Mouse (Mus musculus): ENCODE measurements at regions not wholly inside any gene's neighbourhood (a gene's known extent, or its start where the extent isn't known, plus 50 kb on each side); places are given as distances from the start of the nearest gene placed in this dataset.

DNA sequence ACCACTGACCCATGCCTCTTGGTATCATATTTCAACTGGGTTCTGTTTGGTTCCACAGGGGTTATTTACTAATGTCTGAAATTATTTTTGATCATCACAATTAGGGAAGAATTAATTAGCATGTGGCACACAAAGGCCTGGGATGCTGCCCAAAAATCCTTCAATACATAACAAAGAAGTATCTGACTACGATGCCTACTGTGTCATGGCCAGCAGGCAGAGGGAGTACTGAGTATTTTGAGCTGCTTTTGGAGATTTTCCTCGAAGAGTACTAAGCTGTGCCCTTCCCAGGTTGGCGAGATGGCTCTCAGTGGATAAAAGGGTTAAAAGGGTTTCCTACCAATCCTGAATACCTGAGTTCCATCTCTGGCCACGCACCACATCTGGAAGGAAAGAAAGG is 478.5 kb downstream of the Tmtc2 start:
- H3K27me3 ChIP-seq (ENCODE audit: insufficient read depth, low read length), result no peaks in the 10 kb centered on the region
- TF ChIP-seq CTCF (IDR thresholded peaks at IDR 0.05; ENCODE audit: low read depth), result no peak
- H3K4me1 ChIP-seq (replicated peaks; ENCODE audit: insufficient read depth, low read length), result no peaks in the 10 kb centered on the region
- no peak overlapping the region for H3K9ac ChIP-seq (ENCODE audit: low read depth, low read length)
- no peak overlapping the region for H3K4me3 ChIP-seq (replicated peaks; ENCODE audit: low read depth, low read length)
- ATAC-seq (replicated peaks; ENCODE audit: low FRiP score, low read depth) (no peak), DNase-seq (ENCODE audit: low spot score) (no peak)
- H3K36me3 ChIP-seq (ENCODE audit: insufficient read depth, low read length), result no peaks in the 10 kb centered on the region
- H3K9me3 ChIP-seq (replicated peaks; ENCODE audit: low read length), result no peaks in the 10 kb centered on the region
- 78% methylated on average over 4 of the region's 4 CpGs for WGBS
- H3K27ac ChIP-seq, result no peak overlapping the region
- H3K4me2 ChIP-seq (ENCODE audit: low read length), result no peak overlapping the region

DNA sequence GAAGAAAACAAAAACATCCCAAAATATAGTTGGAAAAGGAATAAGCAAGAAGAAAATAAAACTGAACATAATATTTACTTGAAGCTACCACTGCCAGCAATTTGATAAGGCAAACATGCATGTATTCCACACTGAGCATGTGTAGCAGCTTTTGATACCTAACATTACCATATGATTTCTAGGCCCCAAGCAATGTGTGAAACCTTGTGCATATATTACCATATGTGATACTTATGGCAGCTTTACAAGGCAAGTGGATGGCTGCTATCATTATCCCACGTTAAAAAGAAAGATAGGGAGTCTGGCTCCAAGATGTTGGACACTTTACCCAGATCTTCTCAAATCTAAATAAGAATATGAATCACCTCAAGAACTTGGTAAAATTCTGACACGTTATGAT is 497.4 kb downstream of the Tmtc2 start:
- no peak overlapping the region for H3K4me2 ChIP-seq (ENCODE audit: low read length)
- DNase-seq (ENCODE audit: low spot score) (no peak), ATAC-seq (replicated peaks; ENCODE audit: low FRiP score, low read depth) (no peak)
- 72% methylated on average over 2 of the region's 2 CpGs for WGBS
- no peaks in the 10 kb centered on the region for H3K9me3 ChIP-seq (replicated peaks; ENCODE audit: low read length)
- no peak overlapping the region for H3K9ac ChIP-seq (ENCODE audit: low read depth, low read length)
- H3K27me3 ChIP-seq (ENCODE audit: insufficient read depth, low read length), result no peaks in the 10 kb centered on the region
- no peaks in the 10 kb centered on the region for H3K4me1 ChIP-seq (replicated peaks; ENCODE audit: insufficient read depth, low read length)
- no peak overlapping the region for H3K27ac ChIP-seq
- no peak overlapping the region for H3K4me3 ChIP-seq (replicated peaks; ENCODE audit: low read depth, low read length)
- TF ChIP-seq CTCF (IDR thresholded peaks at IDR 0.05; ENCODE audit: low read depth), result no peak
- no peaks in the 10 kb centered on the region for H3K36me3 ChIP-seq (ENCODE audit: insufficient read depth, low read length)

DNA sequence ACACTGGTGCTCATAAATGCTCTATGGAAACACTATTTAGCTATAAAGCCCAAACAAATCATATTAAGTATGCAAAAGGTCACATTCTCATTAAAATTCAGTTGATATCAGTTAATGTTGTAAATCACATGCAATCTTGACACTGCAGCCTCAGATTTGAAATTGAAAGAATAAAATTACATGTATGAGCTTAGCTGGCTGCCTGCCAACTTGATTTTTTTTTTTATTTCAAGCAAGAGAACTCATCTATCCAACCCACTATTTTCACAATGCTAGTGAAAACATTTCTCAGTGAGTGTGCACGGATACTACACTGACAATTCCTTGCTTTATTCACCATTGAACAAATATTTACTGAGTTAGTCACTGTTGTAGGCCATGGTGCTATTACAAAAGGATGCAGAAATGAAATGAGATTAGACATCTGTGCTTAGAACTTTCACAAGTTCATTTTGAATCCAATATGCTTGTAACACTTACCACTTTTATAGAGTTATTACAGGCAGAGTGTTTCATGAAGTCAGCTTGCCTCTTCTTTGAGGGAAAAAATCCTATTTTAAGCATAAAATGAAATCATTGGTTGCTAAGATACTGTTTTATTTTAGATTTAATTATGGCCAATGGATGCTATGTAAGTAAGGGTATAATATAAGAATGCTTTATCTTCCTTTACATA is 539.4 kb downstream of the Tmtc2 start:
- DNase-seq (ENCODE audit: low spot score) (no peak), ATAC-seq (replicated peaks; ENCODE audit: low FRiP score, low read depth) (no peak)
- Histone ChIP-seq H3K4me3 (replicated peaks; ENCODE audit: low read depth, low read length) (no peak overlapping the region), H3K27ac (no peak overlapping the region), H3K9ac (ENCODE audit: low read depth, low read length) (no peak overlapping the region), H3K4me1 (replicated peaks; ENCODE audit: insufficient read depth, low read length) (no peaks in the 10 kb centered on the region), H3K4me2 (ENCODE audit: low read length) (no peak overlapping the region), H3K9me3 (replicated peaks; ENCODE audit: low read length) (no peaks in the 10 kb centered on the region), H3K36me3 (ENCODE audit: insufficient read depth, low read length) (no peaks in the 10 kb centered on the region), H3K27me3 (ENCODE audit: insufficient read depth, low read length) (no peaks in the 10 kb centered on the region)
- 66% methylated on average over 1 of the region's 1 CpGs for WGBS
- no peak for TF ChIP-seq CTCF (IDR thresholded peaks at IDR 0.05; ENCODE audit: low read depth)

DNA sequence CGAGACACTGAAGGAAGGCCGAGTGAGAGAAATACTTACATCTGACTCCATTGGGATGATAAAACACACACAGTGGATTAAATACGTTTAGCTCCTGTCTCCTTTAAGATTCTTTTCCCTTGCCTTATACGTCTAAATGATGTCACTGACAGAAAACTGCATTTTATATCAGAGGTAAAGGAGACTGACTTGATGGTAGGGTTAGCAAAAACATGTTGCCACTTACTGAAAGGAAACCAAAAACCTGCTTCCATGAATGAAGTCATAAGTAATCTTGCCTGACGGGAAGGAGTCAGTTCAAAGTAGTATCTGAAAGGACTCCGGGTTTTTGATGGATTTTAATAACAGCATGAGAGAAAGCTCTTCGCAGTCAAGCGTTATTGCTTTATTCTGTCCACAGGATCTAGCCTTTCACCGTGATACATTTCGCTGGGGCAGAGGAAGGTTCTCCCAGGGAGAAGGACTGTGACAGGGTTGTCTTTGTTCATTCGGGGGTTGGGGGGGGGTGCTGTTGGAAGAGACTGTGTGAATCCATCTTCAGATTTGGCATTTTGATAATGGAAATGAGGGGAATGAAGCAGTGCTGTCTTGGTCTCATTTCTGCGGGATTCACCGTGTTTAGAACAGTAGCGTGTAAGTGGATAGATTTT is 553.7 kb downstream of the Tmtc2 start:
- Histone ChIP-seq H3K27ac (no peak overlapping the region), H3K27me3 (ENCODE audit: insufficient read depth, low read length) (no peaks in the 10 kb centered on the region), H3K9ac (ENCODE audit: low read depth, low read length) (no peak overlapping the region), H3K4me1 (replicated peaks; ENCODE audit: insufficient read depth, low read length) (no peaks in the 10 kb centered on the region), H3K4me2 (ENCODE audit: low read length) (no peak overlapping the region), H3K9me3 (replicated peaks; ENCODE audit: low read length) (no peaks in the 10 kb centered on the region), H3K36me3 (ENCODE audit: insufficient read depth, low read length) (no peaks in the 10 kb centered on the region), H3K4me3 (replicated peaks; ENCODE audit: low read depth, low read length) (no peak overlapping the region)
- 60% methylated on average over 14 of the region's 14 CpGs for whole genome bisulfite sequencing
- no peak for TF ChIP-seq CTCF (IDR thresholded peaks at IDR 0.05; ENCODE audit: low read depth)
- DNase-seq (ENCODE audit: low spot score) (peak; percentile 2), ATAC-seq (replicated peaks; ENCODE audit: low FRiP score, low read depth) (no peak)

DNA sequence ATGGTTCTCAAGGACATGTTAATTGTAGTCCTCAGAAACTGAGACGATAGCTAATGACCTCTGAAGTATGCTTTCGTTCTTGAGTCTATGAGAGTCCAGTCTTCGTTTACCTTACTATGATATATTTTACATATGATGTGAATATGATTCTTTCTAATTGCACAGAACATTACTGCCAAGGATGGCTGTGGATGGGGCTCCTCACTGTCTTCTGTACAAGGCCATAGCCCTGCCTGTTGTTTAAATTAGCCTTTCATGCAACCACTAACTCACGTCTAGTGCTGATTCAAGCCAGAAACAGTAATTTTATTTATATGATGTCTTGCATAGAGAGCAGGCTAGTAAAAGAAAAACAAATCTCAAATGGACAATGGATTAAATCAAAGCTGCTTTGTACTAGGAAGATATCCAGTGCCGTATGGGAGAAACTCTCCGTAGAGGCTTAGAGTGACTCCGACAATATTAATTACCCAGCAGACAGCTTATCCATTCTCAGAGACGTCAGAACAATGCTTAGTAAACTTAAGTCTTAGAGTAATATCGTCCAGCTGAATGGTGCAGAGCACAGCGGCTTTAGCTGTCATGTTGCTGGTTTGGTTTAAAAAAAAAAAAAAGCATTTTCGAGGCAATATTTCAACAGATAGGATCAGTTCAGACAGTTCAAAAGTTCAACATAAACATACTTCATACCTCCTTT is 554.3 kb downstream of the Tmtc2 start:
- Histone ChIP-seq H3K9me3 (replicated peaks; ENCODE audit: low read length) (no peaks in the 10 kb centered on the region), H3K27me3 (ENCODE audit: insufficient read depth, low read length) (no peaks in the 10 kb centered on the region), H3K36me3 (ENCODE audit: insufficient read depth, low read length) (no peaks in the 10 kb centered on the region), H3K4me1 (replicated peaks; ENCODE audit: insufficient read depth, low read length) (no peaks in the 10 kb centered on the region), H3K9ac (ENCODE audit: low read depth, low read length) (no peak overlapping the region), H3K4me2 (ENCODE audit: low read length) (no peak overlapping the region), H3K4me3 (replicated peaks; ENCODE audit: low read depth, low read length) (no peak overlapping the region), H3K27ac (no peak overlapping the region)
- ATAC-seq (replicated peaks; ENCODE audit: low FRiP score, low read depth) (no peak), DNase-seq (ENCODE audit: low spot score) (peak; percentile 11)
- no peak for TF ChIP-seq CTCF (IDR thresholded peaks at IDR 0.05; ENCODE audit: low read depth)
- WGBS, result 50% methylated on average over 11 of the region's 11 CpGs
